9 mouse cellular contexts compared by ENCODE assay signal in genomic region chr4:136956751-136957446, GRCm38 (mm10). TPM values are rescaled to one million over a fixed set of nuclear protein-coding genes. Genes with fewer than 3 reads are reported as not detected.
DNase-seq lines count a peak whose midpoint lies in the region; ATAC-seq and TF ChIP-seq lines count a peak whose summit lies in the region.
"Had no signal": no experiment of that assay in that cellular context is flagged by ENCODE, and none has a peak within 500 bp of the region (broad histone marks: within the 10 kb centered on the region; RNA-seq: fewer than 3 reads in every experiment).

Gene Epha8, minus strand, starts transcription at chr4:136956816.

- H3K9me3 ChIP-seq in lung, embryonic 14.5 days (ENCODE audit: low read depth, low read length) = no peaks in the 10 kb centered on the region
- no peaks in the 10 kb centered on the region for H3K9me3 ChIP-seq in forebrain, postnatal 0 days (ENCODE audit: low read length)

- DNase-seq in adrenal gland, adult (ENCODE audit: inconsistent age in 2 of 2, low spot score in 1 of 2) = peak; percentile 26 to 64
- DNase-seq in adrenal gland, postnatal 10 days = no peak
- DNase-seq in lung, embryonic 14.5 days = peak; percentile 10
- no peak for DNase-seq in lung, postnatal 4 days
- peak; percentile 63 for DNase-seq in forebrain, postnatal 0 days
- peak; percentile 3 for DNase-seq in lung, postnatal 36 days
- no peak for DNase-seq in testis, postnatal 10 days (ENCODE audit: low spot score)
- no peak for DNase-seq in gastrocnemius, postnatal 14 days

- no peaks in the 10 kb centered on the region for H3K36me3 ChIP-seq in lung, embryonic 14.5 days (ENCODE audit: insufficient read depth)
- H3K36me3 ChIP-seq in forebrain, postnatal 0 days (ENCODE audit: insufficient read depth) = no peaks in the 10 kb centered on the region

- ATAC-seq in lung, embryonic 14.5 days (ENCODE audit: insufficient read depth) = no peak
- peak; percentile 89 for ATAC-seq in forebrain, postnatal 0 days

- intact Hi-C loops in gastrocnemius, postnatal 14 days (cut with DNase I; ENCODE audit: low total_unique reads) = no loop called here

- H3K4me3 ChIP-seq in lung, embryonic 14.5 days (ENCODE audit: low read depth, low read length) = peak within 1 kb of the TSS; percentile 35
- H3K4me3 ChIP-seq in forebrain, postnatal 0 days (ENCODE audit: low read depth, low read length) = peak within 1 kb of the TSS; percentile 63

- peak within 1 kb of the TSS; percentile 79 for H3K4me2 ChIP-seq in lung, embryonic 14.5 days
- H3K4me2 ChIP-seq in forebrain, postnatal 0 days (ENCODE audit: low read depth) = peak within 1 kb of the TSS; percentile 97

- 1% methylated on average over 61 of the region's 75 CpGs for WGBS in lung, embryonic 14.5 days
- WGBS in forebrain, postnatal 0 days = 4% methylated on average over 47 of the region's 75 CpGs

- peaks cover 88% of the 10 kb centered on the region for H3K27me3 ChIP-seq in lung, embryonic 14.5 days (ENCODE audit: insufficient read depth, low read length)
- peaks cover 18% of the 10 kb centered on the region for H3K27me3 ChIP-seq in forebrain, postnatal 0 days (ENCODE audit: insufficient read depth, low read length)

- H3K27ac ChIP-seq in lung, embryonic 14.5 days (ENCODE audit: low read depth) = no peak within 1 kb of the TSS
- no peak within 1 kb of the TSS for H3K27ac ChIP-seq in forebrain, postnatal 0 days (ENCODE audit: low read depth, low read length)

- H3K9ac ChIP-seq in lung, embryonic 14.5 days = peak within 1 kb of the TSS; percentile 32; the same call in 1 of the 2 replicates
- H3K9ac ChIP-seq in forebrain, postnatal 0 days = peak within 1 kb of the TSS; percentile 60

- TF ChIP-seq CTCF in lung, embryonic 14.5 days (IDR thresholded peaks at IDR 0.05; ENCODE audit: low read depth) = no peak
- no peak for TF ChIP-seq CTCF in forebrain, postnatal 0 days (IDR thresholded peaks at IDR 0.05; ENCODE audit: low read depth)

- H3K4me1 ChIP-seq in lung, embryonic 14.5 days (ENCODE audit: insufficient read depth) = peaks cover 10% of the 10 kb centered on the region
- peaks cover 2% of the 10 kb centered on the region; the same call in 1 of the 2 replicates for H3K4me1 ChIP-seq in forebrain, postnatal 0 days (ENCODE audit: insufficient read depth)

RNA-seq across cellular contexts. Expression of gene Epha8, which starts in this region (rescaled TPM):
- total RNA-seq in adrenal gland, postnatal 10 days (2021) = under 1 TPM; 0.12 to 0.30 TPM
- polyA plus RNA-seq in lung, embryonic 14.5 days (2014; fragmentation: Nextera tagmentation; extraction: Ambion mirVana) = 0.62 TPM in 2 replicates
- 20.5 and 23.9 TPM in 2 replicates for total RNA-seq in forebrain, postnatal 0 days (2014; rRNA removed)
- 6.6 and 9.5 TPM in 2 replicates for polyA plus RNA-seq in forebrain, postnatal 0 days (2015; fragmentation: Nextera tagmentation; extraction: Ambion mirVana)
- total RNA-seq in gastrocnemius, postnatal 14 days (2021) = not detected
- total RNA-seq: common myeloid progenitor, adult 5-6 weeks had no signal

Comparison
In these comparisons a context has a peak if more than half of its experiments do, and no peak if none do; other contexts are left out.
1. RNA of gene Epha8 (total RNA-seq): 20.5 to 23.9 TPM in forebrain, postnatal 0 days; 0.12 to 0.30 TPM in adrenal gland, postnatal 10 days and not detected in gastrocnemius, postnatal 14 days; every median in the first group is over 10 times any median in the second.
2. DNase-seq: peak in adrenal gland, adult (2 of 2), forebrain, postnatal 0 days (single experiment) and lung, postnatal 36 days (single experiment); none in adrenal gland, postnatal 10 days (single experiment), lung, postnatal 4 days (0 of 2), testis, postnatal 10 days (single experiment) and gastrocnemius, postnatal 14 days (single experiment).
3. Peak in DNase-seq, H3K4me3 ChIP-seq, H3K9ac ChIP-seq and H3K4me2 ChIP-seq in lung, embryonic 14.5 days; RNA of the gene not detected or under 1 TPM.